Mouse (Mus musculus) cerebellum, adult 11 months (tissue): ENCODE results near the gene Crcp.

Source experiments
- DNase-seq: peaks from one replicate; pipeline ENCODE4 v3.0.0; 2022

Gene Crcp

DNA sequence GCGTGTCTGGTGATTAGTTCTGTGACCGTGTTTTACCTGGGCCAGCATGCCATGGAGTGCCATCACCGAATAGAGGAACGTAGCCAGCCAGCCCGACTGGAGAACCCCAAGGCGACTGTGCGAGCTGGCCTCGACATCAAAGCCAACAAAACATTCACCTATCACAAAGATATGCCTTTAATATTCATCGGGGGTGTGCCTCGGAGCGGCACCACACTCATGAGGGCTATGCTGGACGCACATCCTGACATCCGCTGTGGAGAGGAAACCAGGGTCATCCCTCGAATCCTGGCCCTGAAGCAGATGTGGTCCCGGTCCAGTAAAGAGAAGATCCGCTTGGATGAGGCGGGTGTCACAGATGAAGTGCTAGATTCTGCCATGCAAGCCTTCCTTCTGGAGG lies 72.6 kb downstream of the Crcp start:
- no peak for DNase-seq

DNA sequence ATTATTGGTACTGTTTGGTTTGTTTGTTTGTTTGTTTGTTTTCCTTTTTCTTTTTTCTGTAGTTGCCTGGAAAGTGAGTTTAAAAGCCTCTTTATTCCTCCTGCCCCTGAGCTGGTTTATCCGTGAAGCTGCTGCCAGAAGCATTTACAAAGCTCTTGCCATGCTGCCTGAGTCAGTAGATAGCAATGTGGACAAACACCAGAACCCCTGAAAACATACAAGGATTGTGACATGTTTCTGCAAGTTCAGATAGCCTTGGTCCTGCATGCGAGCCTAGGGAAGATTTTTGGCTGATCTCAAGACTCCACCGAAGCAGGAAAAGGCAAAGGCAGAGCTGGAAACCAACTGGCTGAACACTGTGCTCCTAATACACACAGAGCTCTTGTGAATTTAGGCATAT lies 80.3 kb downstream of the Crcp start:
- no peak for DNase-seq
